Mouse (Mus musculus) hindbrain, embryonic 16.5 days (tissue): Measurements from ENCODE around the gene Sla2. TPM values are rescaled to one million over a fixed set of nuclear protein-coding genes. Genes with fewer than 3 reads are reported as not detected.

ENCODE experiments used
- ATAC-seq: fragments of 200-750 bp; cut with Nextera tagmentation; 2 replicates; pipeline ENCODE4 v1.8.0; 2017; ENCODE audit warnings: moderate TSS enrichment, moderate library complexity
- H3K27ac ChIP-seq: fragments of 300-500 bp; sonication (generic); 2 replicates; pipeline ENCODE4 v1.5.1; 2014; ENCODE audit warnings: low read depth, mild to moderate bottlenecking, control low read depth, low read length, moderate library complexity
- H3K27me3 ChIP-seq: fragments of 300-500 bp; sonication (generic); replicated peaks from 2 replicates; pipeline ENCODE4 v1.6.1; 2014; ENCODE audit warnings: low read length; ENCODE audit not compliant: control insufficient read depth, insufficient read depth
- H3K36me3 ChIP-seq: fragments of 300-500 bp; sonication (generic); 2 replicates; pipeline ENCODE4 v1.6.1; 2014; ENCODE audit warnings: mild to moderate bottlenecking, low read length, moderate library complexity, mixed read lengths; ENCODE audit not compliant: control insufficient read depth, insufficient read depth
- H3K4me1 ChIP-seq: fragments of 300-500 bp; sonication (generic); 2 replicates; pipeline ENCODE4 v1.6.1; 2014; ENCODE audit warnings: low read depth, low read length; ENCODE audit not compliant: control insufficient read depth, insufficient read depth
- H3K4me2 ChIP-seq: fragments of 300-500 bp; sonication (generic); 2 replicates; pipeline ENCODE4 v1.6.1; 2014; ENCODE audit warnings: mild to moderate bottlenecking, low read length, control low read depth, moderate library complexity
- H3K4me3 ChIP-seq: fragments of 300-500 bp; sonication (generic); 2 replicates; pipeline ENCODE4 v1.5.1; 2014; ENCODE audit warnings: mild to moderate bottlenecking, low read length, control low read depth, moderate library complexity
- H3K9ac ChIP-seq: fragments of 300-500 bp; sonication (generic); 2 replicates; pipeline ENCODE4 v1.6.1; 2014; ENCODE audit warnings: low read depth, mild to moderate bottlenecking, control low read depth, low read length, moderate library complexity
- H3K9me3 ChIP-seq: fragments of 300-500 bp; sonication (generic); 2 replicates; pipeline ENCODE4 v1.6.1; 2014; ENCODE audit warnings: mild to moderate bottlenecking, low read length, moderate library complexity; ENCODE audit not compliant: control insufficient read depth
- WGBS: fragments of 180-500 bp; shearing (Covaris S2); extraction: QIAGEN DNeasy Blood & Tissue Kit; methylation state at CpG from one replicate; pipeline ENCODE4 v1.1.7; 2014; 5-methylcytosine and 5-hydroxymethylcytosine counted together
- polyA plus RNA-seq: library from polyadenylated mRNA; unstranded; fragments of >200 nt; fragmentation: Nextera tagmentation; extraction: Ambion mirVana; gene quantifications from 2 replicates; pipeline ENCODE4 v1.2.1, GENCODE M21; 2015

Gene Sla2
- polyA plus RNA-seq, 1 experiment from 2014 or later, result 0.21 TPM

DNA sequence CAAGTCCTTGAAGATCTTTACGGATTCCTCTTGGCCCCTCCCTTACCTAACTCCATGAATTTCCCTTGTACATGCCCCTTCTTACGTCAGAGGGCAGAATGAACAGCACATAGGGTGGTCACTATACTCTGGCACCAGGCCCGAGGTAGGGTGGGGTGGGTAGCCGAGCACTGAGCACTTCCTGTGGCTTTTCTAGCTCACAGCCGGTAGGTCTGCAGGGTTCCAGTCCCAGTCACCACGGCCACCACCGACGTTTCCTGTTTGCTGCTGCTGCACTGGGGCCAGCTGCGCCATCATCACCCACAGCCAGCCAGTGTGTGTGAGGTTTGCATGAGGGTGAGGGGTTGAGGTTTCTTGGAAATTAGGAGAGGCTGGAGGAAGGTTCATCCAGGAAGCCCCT is 9.3 kb downstream of the Sla2 start:
- Histone ChIP-seq H3K4me3 (no peak overlapping the region), H3K36me3 (peaks cover 5% of the 10 kb centered on the region), H3K9me3 (no peaks in the 10 kb centered on the region), H3K4me1 (no peaks in the 10 kb centered on the region), H3K4me2 (no peak overlapping the region), H3K27ac (no peak overlapping the region), H3K9ac (no peak overlapping the region), H3K27me3 (no peaks in the 10 kb centered on the region)
- 68% methylated on average over 9 of the region's 9 CpGs for WGBS
- no peak for ATAC-seq

DNA sequence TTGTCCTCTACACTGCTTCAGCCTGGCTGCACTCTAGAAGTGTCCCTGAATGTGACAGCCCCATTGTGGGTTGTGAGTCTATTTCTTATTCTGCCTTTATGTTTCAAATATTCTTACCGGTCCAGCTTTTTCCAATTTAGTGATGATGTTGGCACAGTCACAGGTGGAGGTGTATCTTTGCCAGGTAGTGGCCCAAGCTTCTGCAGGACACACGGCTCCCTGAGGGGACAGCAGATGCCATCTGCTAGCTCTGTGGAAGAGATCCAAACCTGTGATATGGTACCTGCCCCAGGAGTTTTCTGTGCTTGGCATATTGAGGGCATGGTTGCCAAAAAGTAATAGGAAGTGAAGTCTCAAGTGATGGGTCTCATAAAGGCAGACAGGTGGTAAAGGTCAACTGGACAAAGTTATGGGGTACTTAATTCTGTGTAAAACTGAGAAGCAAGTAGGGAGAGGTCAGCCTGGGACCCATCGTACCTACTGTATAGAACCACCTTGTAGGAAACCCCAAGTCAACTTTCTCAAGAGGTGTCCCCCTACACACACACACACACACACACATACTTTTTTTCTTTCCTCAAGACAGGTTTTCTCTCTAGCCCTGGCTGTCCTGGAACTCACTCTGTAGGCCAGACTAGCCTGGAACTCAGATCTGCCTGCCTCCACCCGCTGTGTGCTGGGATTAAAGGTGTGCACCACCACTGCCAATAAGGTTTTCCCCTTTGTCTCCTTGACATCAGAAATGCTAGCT is 12.1 kb downstream of the Sla2 start:
- WGBS, result 92% methylated on average over 4 of the region's 4 CpGs
- ATAC-seq, result no peak
- H3K9me3 ChIP-seq, result no peaks in the 10 kb centered on the region
- no peak overlapping the region for H3K9ac ChIP-seq
- H3K27me3 ChIP-seq, result no peaks in the 10 kb centered on the region
- no peak overlapping the region for H3K4me3 ChIP-seq
- peaks cover 11% of the 10 kb centered on the region for H3K36me3 ChIP-seq
- no peak overlapping the region for H3K27ac ChIP-seq
- no peaks in the 10 kb centered on the region for H3K4me1 ChIP-seq
- no peak overlapping the region for H3K4me2 ChIP-seq

DNA sequence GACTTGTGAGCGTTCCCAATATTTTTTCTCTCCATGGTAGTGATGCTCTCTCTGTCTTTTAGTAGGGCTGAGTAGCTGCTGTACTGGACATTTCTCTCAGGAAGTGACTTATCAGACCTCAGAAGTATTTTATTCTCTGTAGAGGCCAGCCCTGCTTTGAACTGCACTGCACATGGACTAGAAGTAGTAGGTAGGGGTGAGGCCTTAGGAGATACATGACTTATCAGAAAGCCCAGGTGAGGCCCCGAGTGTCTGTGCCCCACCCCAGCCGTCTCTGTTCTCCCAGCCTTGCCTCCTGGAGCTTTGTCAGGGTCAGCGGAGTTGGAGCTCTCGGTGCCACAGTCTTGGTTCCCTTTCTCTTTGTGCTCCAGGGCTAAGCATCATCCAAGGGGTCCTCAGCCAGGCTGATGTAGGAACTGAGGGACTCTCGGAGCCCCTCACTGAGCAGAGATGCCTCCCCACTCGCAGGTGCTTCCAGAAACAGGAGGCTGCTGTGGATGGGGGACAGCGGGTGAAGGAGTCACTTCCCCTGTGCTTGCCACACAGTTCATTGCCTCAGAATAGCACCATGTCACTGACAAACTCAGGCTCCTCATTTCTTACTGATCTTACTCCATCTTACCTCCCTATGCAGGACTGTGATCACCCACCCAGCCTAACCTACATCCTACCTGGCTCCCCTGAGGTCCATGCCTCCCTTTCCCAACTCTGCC is 12.8 kb downstream of the Sla2 start:
- Histone ChIP-seq H3K27me3 (no peaks in the 10 kb centered on the region), H3K36me3 (peaks cover 11% of the 10 kb centered on the region), H3K4me1 (no peaks in the 10 kb centered on the region), H3K4me2 (no peak overlapping the region), H3K4me3 (no peak overlapping the region), H3K27ac (no peak overlapping the region), H3K9me3 (no peaks in the 10 kb centered on the region), H3K9ac (no peak overlapping the region)
- WGBS, result 88% methylated on average over 8 of the region's 8 CpGs
- ATAC-seq, result no peak

DNA sequence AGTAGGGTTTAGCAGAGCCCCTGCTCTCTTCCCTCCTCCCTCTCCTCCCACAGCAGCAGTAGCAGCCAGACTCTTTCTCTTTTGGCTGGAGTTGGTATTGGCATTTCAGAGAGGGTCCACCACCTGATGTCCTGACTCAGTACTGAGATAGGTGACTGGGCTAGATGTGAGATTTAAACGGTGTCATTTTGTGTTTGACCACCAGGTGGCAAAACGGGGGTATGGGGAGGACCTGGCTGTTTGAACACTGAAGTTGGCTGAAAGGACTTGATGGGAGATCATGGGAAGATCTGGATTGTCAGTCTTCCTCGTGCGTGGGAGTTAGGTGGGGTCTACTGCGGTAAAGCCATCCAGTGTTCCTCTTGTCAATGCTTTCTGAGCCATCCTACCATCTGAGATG is 13.4 kb downstream of the Sla2 start:
- no peaks in the 10 kb centered on the region for H3K9me3 ChIP-seq
- H3K27ac ChIP-seq, result no peak overlapping the region
- no peak overlapping the region for H3K4me2 ChIP-seq
- no peaks in the 10 kb centered on the region for H3K4me1 ChIP-seq
- no peak for ATAC-seq
- no peak overlapping the region for H3K9ac ChIP-seq
- no peak overlapping the region for H3K4me3 ChIP-seq
- no peaks in the 10 kb centered on the region for H3K27me3 ChIP-seq
- H3K36me3 ChIP-seq, result peaks cover 11% of the 10 kb centered on the region
- WGBS, result 25% methylated on average over 5 of the region's 5 CpGs

DNA sequence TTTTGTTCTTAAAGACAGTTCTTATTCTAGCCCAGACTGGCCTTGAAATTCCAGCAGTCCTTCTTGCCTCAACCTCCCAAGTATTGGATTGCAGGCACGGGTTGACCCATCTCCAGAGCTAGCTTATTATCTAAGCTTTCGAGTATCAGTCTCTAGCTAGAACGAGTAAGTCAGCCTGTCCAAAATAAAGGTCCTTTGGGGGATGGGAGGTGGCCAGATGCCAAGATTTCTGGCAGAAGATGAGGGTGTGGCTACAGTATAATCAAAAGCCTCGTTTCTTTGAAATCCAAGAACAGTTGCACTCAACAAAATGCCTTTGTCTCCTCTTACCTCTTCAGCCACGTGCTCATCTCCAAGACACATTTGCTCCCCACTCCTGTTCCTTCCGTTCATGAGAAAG is 16.5 kb downstream of the Sla2 start:
- no peak for ATAC-seq
- WGBS, result 49% methylated on average over 6 of the region's 6 CpGs
- Histone ChIP-seq H3K27me3 (no peaks in the 10 kb centered on the region), H3K4me3 (no peak overlapping the region), H3K9ac (no peak overlapping the region), H3K27ac (no peak overlapping the region), H3K4me1 (no peaks in the 10 kb centered on the region), H3K36me3 (peaks cover 17% of the 10 kb centered on the region), H3K9me3 (no peaks in the 10 kb centered on the region), H3K4me2 (no peak overlapping the region)

DNA sequence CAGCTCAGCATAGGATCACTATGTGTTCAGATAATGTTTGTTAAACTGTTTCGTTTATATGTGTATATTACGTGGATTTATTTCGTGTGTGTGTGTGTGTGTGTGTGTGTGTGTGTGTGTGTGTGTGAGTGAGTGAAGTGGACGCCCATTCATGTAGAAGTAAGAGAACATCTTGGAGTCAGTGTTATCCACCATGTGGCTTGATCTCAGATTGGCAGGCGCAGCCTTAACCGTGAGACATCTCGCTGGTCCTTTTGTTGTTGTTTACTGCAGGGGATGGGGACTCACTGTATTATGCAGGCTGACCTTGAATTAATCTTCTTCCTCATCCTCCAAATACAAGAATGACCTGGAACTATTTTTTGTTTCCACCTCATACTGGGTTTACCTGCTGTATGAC is 17.4 kb downstream of the Sla2 start:
- WGBS, result 89% methylated on average over 7 of the region's 7 CpGs

DNA sequence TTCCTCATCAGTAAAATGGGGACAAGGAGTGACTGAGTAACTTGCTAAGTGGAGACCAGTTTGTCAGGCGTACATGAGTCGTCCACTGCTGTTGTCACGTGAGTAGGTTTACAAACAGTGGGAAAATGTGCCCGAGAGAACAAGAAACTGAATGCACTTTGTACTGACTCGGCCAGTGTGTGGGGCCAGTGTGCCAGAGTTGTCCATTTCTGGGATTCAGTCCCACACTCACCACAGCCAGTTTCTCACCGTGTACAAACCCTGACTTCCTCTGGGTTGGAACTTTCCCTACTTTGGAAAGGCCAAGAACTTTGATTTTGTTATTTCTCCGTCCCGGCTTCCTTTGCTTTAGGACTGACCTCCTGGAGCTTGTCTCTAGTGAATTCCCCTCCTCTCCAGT is 18.0 kb downstream of the Sla2 start:
- no peak for ATAC-seq
- no peaks in the 10 kb centered on the region for H3K9me3 ChIP-seq
- H3K9ac ChIP-seq, result no peak overlapping the region
- no peak overlapping the region for H3K4me2 ChIP-seq
- H3K36me3 ChIP-seq, result peaks cover 18% of the 10 kb centered on the region
- H3K27ac ChIP-seq, result no peak overlapping the region
- peaks cover 7% of the 10 kb centered on the region for H3K4me1 ChIP-seq
- H3K4me3 ChIP-seq, result no peak overlapping the region
- H3K27me3 ChIP-seq, result no peaks in the 10 kb centered on the region
- WGBS, result 78% methylated on average over 8 of the region's 8 CpGs

More for the DNA sequence above, 17.4 kb downstream of the Sla2 start:
- no peak overlapping the region for H3K4me3 ChIP-seq
- peaks cover 1% of the 10 kb centered on the region for H3K4me1 ChIP-seq
- H3K4me2 ChIP-seq, result no peak overlapping the region
- no peak overlapping the region for H3K9ac ChIP-seq
- H3K27ac ChIP-seq, result no peak overlapping the region
- peaks cover 20% of the 10 kb centered on the region for H3K36me3 ChIP-seq
- H3K27me3 ChIP-seq, result no peaks in the 10 kb centered on the region
- ATAC-seq, result no peak
- H3K9me3 ChIP-seq, result no peaks in the 10 kb centered on the region

DNA sequence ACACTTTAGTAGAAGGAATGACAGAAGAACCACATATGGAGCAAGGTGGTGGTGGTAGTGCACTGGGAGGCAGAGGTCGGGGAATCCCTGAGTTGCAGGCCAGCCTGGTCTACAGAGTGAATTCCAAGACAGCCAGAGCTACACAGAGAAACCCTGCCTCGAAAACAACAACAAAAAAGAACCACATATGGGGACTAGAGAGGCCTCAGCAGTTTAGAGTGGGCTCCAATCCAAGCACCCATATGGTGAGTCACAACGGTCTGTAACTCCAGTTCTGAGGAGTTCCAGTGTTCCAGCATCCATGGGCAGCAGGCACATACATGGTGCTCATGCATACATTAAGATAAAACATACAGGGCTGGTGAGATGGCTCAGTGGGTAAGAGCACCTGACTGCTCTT is 22.5 kb downstream of the Sla2 start:
- H3K27ac ChIP-seq, result no peak overlapping the region
- no peak overlapping the region for H3K9ac ChIP-seq
- H3K4me3 ChIP-seq, result no peak overlapping the region
- WGBS, result 78% methylated on average over 3 of the region's 3 CpGs
- no peak for ATAC-seq
- no peaks in the 10 kb centered on the region for H3K9me3 ChIP-seq
- peaks cover 19% of the 10 kb centered on the region for H3K4me1 ChIP-seq
- H3K36me3 ChIP-seq, result peaks cover 9% of the 10 kb centered on the region
- H3K4me2 ChIP-seq, result no peak overlapping the region; the same call in 1 of the 2 replicates
- no peaks in the 10 kb centered on the region for H3K27me3 ChIP-seq

DNA sequence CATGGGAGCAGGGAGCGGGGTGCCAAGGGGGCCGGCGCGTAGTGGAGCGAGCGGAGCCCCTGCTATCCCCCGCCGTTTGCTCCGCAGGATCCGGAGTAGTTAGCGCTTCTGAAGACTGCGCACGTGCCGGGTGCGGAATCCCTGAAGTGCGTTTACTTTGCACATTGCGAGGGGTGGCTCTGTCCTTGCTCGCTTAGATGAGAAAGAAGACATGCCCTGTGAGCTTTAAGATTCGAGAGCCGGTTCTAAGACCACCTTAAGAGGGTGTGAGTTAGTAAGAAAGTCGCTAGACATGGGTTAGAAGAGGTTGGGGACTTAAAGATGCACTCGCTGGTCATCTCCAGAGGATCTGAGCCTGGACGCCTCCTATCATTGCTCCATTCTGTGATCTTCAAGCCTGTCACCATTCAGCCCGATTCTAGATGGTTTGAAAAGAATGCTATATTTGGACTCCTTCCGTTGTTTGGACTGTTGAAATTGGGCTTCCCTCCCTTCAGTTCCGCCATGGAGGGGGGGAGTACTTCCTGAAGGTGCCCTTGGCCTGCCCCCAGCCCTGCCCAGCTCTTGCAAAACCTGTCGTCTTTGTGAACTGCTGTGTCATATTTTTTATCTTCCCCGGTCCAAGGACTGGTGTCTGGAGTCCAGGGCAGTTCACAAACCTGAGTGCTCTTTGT is 23.4 kb downstream of the Sla2 start:
- Histone ChIP-seq H3K9me3 (no peaks in the 10 kb centered on the region), H3K4me2 (peak overlapping the region; percentile 78), H3K27me3 (no peaks in the 10 kb centered on the region), H3K36me3 (peaks cover 9% of the 10 kb centered on the region), H3K4me1 (peaks cover 19% of the 10 kb centered on the region), H3K4me3 (peak overlapping the region; percentile 85), H3K27ac (peak overlapping the region; percentile 79), H3K9ac (peak overlapping the region; percentile 82)
- WGBS, result 5% methylated on average over 26 of the region's 28 CpGs
- ATAC-seq, result no peak
